Mouse (Mus musculus) CH12.LX (cell line): Measurements from ENCODE around the gene Adgrl3. TPM values are rescaled to one million over a fixed set of nuclear protein-coding genes. Genes with fewer than 3 reads are reported as not detected.

Experiments used
- DNase-seq: peaks from one replicate; pipeline ENCODE4 v3.0.0-alpha.2; 2013; ENCODE audit errors: extremely low read depth
- H3K27ac ChIP-seq: 2 replicates; pipeline ENCODE4 v1.5.1; 2012; ENCODE audit warnings: low read depth, mild to moderate bottlenecking, control low read depth, moderate library complexity; ENCODE audit not compliant: insufficient read depth
- H3K27me3 ChIP-seq: replicated peaks from 2 replicates; pipeline ENCODE3; 2012; ENCODE audit warnings: inconsistent platforms
- H3K36me3 ChIP-seq, 2 experiments: replicated peaks in 1 of 2; 2 replicates each; pipeline versions ENCODE3 to v1.6.1; 2012; ENCODE audit warnings: inconsistent platforms in 1 of 2, low read length in 1 of 2, mild to moderate bottlenecking in 1 of 2, mixed read lengths in 1 of 2, moderate library complexity in 1 of 2; ENCODE audit not compliant: control insufficient read depth in 1 of 2, insufficient read depth in 1 of 2
- H3K4me1 ChIP-seq, 2 experiments: 2 replicates each; pipeline ENCODE4 v1.6.1; 2012; ENCODE audit warnings: inconsistent platforms in 1 of 2, moderate library complexity in 1 of 2; ENCODE audit not compliant: insufficient read depth in 2 of 2, control insufficient read depth in 1 of 2
- H3K4me2 ChIP-seq: 2 replicates; pipeline ENCODE4 v1.6.1; 2012; ENCODE audit warnings: low read depth, mild to moderate bottlenecking, control low read depth; ENCODE audit not compliant: poor library complexity, insufficient read depth, severe bottlenecking
- H3K4me3 ChIP-seq, 3 experiments: fragments of 150-350 bp in 1 of 3; sonication (generic) in 1 of 3; replicated peaks in 1 of 3; 2 replicates each; pipeline versions ENCODE3 to v1.5.1; 2011 to 2012; ENCODE audit warnings: low read depth in 2 of 3, low read length in 2 of 3, mild to moderate bottlenecking in 2 of 3, moderate library complexity in 2 of 3, control low read depth in 1 of 3, improper control_type of control experiment in 1 of 3, inconsistent platforms in 1 of 3, mixed read lengths in 1 of 3; ENCODE audit not compliant: poor library complexity in 1 of 3
- H3K79me2 ChIP-seq: replicated peaks from 2 replicates; pipeline ENCODE4 v1.6.1; 2012; ENCODE audit warnings: mild to moderate bottlenecking, moderate library complexity; ENCODE audit not compliant: control insufficient read depth, poor library complexity, insufficient read depth, severe bottlenecking; ENCODE audit errors: extremely low read depth
- H3K9ac ChIP-seq: 2 replicates; pipeline ENCODE4 v1.6.1; 2012; ENCODE audit warnings: low read depth, mild to moderate bottlenecking, control low read depth, moderate library complexity; ENCODE audit not compliant: insufficient read depth
- H3K9me3 ChIP-seq: replicated peaks from 2 replicates; pipeline ENCODE3; 2012; ENCODE audit warnings: low read length, inconsistent platforms, mixed read lengths
- CHD1 ChIP-seq: IDR thresholded peaks from 2 replicates; pipeline ENCODE4 v1.6.1; 2012; ENCODE audit warnings: low read depth, low read length, improper control_type of control experiment, inconsistent platforms
- CHD2 ChIP-seq: IDR thresholded peaks from 2 replicates; pipeline ENCODE4 v1.6.1; 2011; ENCODE audit warnings: low read length, improper control_type of control experiment
- ELF1 ChIP-seq: IDR thresholded peaks from 2 replicates; pipeline ENCODE4 v1.6.1; 2014; ENCODE audit warnings: low read depth, mild to moderate bottlenecking, inconsistent platforms, low read length, improper control_type of control experiment
- EP300 ChIP-seq: IDR thresholded peaks from 2 replicates; pipeline ENCODE4 v1.6.1; 2011; ENCODE audit warnings: low read length, improper control_type of control experiment
- ETS1 ChIP-seq: conservative IDR thresholded peaks from 2 replicates; pipeline ENCODE4 v1.6.1; 2012; ENCODE audit warnings: low read depth, mild to moderate bottlenecking, inconsistent platforms, low read length, improper control_type of control experiment, moderate library complexity
- HCFC1 ChIP-seq: IDR thresholded peaks from 2 replicates; pipeline ENCODE4 v1.6.1; 2012; ENCODE audit warnings: low read depth, mild to moderate bottlenecking, inconsistent platforms, low read length, improper control_type of control experiment
- IRF4 ChIP-seq: IDR thresholded peaks from 2 replicates; pipeline ENCODE4 v1.6.1; 2014; ENCODE audit warnings: low read depth, mild to moderate bottlenecking, inconsistent platforms, low read length, improper control_type of control experiment
- MAFK ChIP-seq: IDR thresholded peaks from 2 replicates; pipeline ENCODE4 v1.6.1; 2011; ENCODE audit warnings: low read length, improper control_type of control experiment; ENCODE audit not compliant: insufficient replicate concordance
- MXI1 ChIP-seq: IDR thresholded peaks from 2 replicates; pipeline ENCODE4 v1.6.1; 2011; ENCODE audit warnings: mild to moderate bottlenecking, low read depth, low read length, improper control_type of control experiment
- PAX5 ChIP-seq: IDR thresholded peaks from 2 replicates; pipeline ENCODE4 v1.6.1; 2012; ENCODE audit warnings: low read length, inconsistent platforms, mixed read lengths
- POLR2AphosphoS2 ChIP-seq: IDR thresholded peaks from 2 replicates; pipeline ENCODE4 v1.6.1; 2011; ENCODE audit warnings: low read depth, low read length, improper control_type of control experiment
- RAD21 ChIP-seq: IDR thresholded peaks from 2 replicates; pipeline ENCODE4 v1.6.1; 2011; ENCODE audit warnings: low read depth, mild to moderate bottlenecking, low read length, improper control_type of control experiment, moderate library complexity
- RCOR1 ChIP-seq: conservative IDR thresholded peaks from 2 replicates; pipeline ENCODE4 v1.6.1; 2012; ENCODE audit warnings: low read depth, mild to moderate bottlenecking, inconsistent platforms, low read length, improper control_type of control experiment
- SIN3A ChIP-seq: IDR thresholded peaks from 2 replicates; pipeline ENCODE4 v1.6.1; 2012; ENCODE audit warnings: low read length, improper control_type of control experiment, inconsistent platforms
- SMC3 ChIP-seq: IDR thresholded peaks from 2 replicates; pipeline ENCODE4 v1.6.1; 2011; ENCODE audit warnings: low read depth, low read length, improper control_type of control experiment
- UBTF ChIP-seq: IDR thresholded peaks from 2 replicates; pipeline ENCODE4 v1.6.1; 2012; ENCODE audit warnings: low read depth, mild to moderate bottlenecking, inconsistent platforms, low read length, improper control_type of control experiment, moderate library complexity
- USF1 ChIP-seq: IDR thresholded peaks from 2 replicates; pipeline ENCODE4 v1.6.1; 2014; ENCODE audit warnings: low read depth, mild to moderate bottlenecking, inconsistent platforms, low read length, improper control_type of control experiment
- USF2 ChIP-seq: conservative IDR thresholded peaks from 2 replicates; pipeline ENCODE4 v1.6.1; 2011; ENCODE audit warnings: low read depth, low read length, improper control_type of control experiment
- ZKSCAN1 ChIP-seq: IDR thresholded peaks from 2 replicates; pipeline ENCODE4 v1.6.1; 2012; ENCODE audit warnings: low read depth, inconsistent platforms, low read length, improper control_type of control experiment, borderline replicate concordance
- ZMIZ1 ChIP-seq: IDR thresholded peaks from 2 replicates; pipeline ENCODE4 v1.6.1; 2012; ENCODE audit warnings: low read depth, mild to moderate bottlenecking, inconsistent platforms, low read length, improper control_type of control experiment
- dilution Hi-C: fragments of 300-500 bp; cut with MboI; formaldehyde crosslinking; loops from 2 replicates; pipeline ENCODE4 v1.14.3; 2020; ENCODE audit warnings: low sequenced_read_pairs; ENCODE audit not compliant: extremely low pct_unique_long_range_greater_than_20kb, extremely low pct_ligation_motif_present
- in situ Hi-C: fragments of 300-500 bp; cut with MboI; formaldehyde crosslinking; loops from 3 replicates; pipeline ENCODE4 v1.14.3; 2019; ENCODE audit warnings: low sequenced_read_pairs, low pct_ligation_motif_present, low pct_unique_long_range_greater_than_20kb, mixed read lengths
- polyA plus RNA-seq: library from polyadenylated mRNA; unstranded; fragments of >175 nt; gene quantifications from 2 replicates; pipeline ENCODE4 v1.2.1, GENCODE M21; 2012; ENCODE audit warnings: low read depth; ENCODE audit not compliant: insufficient read length
- total RNA-seq, 2 experiments: library from RNA; depleted of rRNA; stranded (reverse); fragments of 300-350 nt in 1 of 2; fragments of >200 nt in 1 of 2; gene quantifications; 2 replicates each; pipeline ENCODE4 v1.2.3; 2012 to 2014

The Adgrl3 gene
- total and polyA plus RNA-seq, 3 experiments: 0.13 TPM; not detected in 2

DNA sequence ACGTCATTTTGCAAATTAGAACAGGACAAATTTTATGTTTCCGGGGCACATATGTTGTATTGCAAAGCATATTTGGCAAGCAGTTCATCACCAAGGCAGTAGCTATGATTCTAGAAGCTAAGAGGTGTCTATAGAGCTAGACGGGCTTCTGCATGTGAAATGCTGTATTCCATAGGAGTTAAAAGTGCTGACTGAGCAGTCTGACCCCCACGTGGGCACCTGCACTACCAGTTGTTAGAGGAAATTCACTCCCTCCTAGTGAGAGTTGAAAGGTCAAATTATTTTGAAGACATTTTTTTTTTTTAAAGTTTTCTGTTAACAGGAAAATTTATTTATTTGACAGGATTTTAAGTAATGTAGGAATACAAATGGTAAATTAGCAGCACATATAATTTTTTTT is 776.2 kb downstream of the Adgrl3 start:
- Histone ChIP-seq H3K27me3 (no peaks in the 10 kb centered on the region), H3K9ac (no peak overlapping the region), H3K4me2 (no peak overlapping the region), H3K36me3 (no peaks in the 10 kb centered on the region), H3K4me3 (no peak overlapping the region), H3K9me3 (peaks cover 4% of the 10 kb centered on the region), H3K4me1 (no peaks in the 10 kb centered on the region), H3K27ac (no peak overlapping the region), H3K79me2 (no peaks in the 10 kb centered on the region)
- dilution Hi-C loops: no loop called here
- in situ Hi-C loops: no loop called here
- TF ChIP-seq MAFK: peak; percentile 72; the same call in 1 of the 2 replicates
- no peak for TF ChIP-seq RAD21
- no peak for TF ChIP-seq CHD2
- no peak for TF ChIP-seq ETS1
- no peak for TF ChIP-seq HCFC1
- no peak for TF ChIP-seq UBTF
- no peak for DNase-seq

DNA sequence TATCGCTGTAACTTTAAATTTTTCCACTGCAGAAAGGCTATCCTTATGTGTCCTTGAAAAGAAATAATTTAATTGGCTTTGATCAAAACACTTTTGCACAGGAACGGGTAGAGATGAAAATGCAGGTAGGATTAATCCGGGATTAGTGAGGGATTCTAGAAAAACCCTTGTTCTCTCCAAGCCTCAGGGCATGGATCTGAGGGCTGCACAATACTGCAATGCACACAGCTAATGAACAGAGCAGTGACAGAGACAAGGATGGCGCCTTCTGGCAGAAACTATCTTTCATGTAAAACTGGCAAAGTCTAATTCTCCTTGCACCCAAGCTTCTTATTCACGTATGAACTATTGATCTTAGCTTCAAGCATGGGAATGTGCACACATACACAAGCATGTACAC is 791.0 kb downstream of the Adgrl3 start:
- TF ChIP-seq PAX5: no peak
- no peak for TF ChIP-seq RCOR1
- no peak for TF ChIP-seq ZMIZ1
- TF ChIP-seq USF1: no peak
- no peak for TF ChIP-seq EP300
- no peak for TF ChIP-seq SIN3A
- TF ChIP-seq ZKSCAN1: no peak
- no peak for TF ChIP-seq MXI1
- TF ChIP-seq IRF4: no peak
- TF ChIP-seq RAD21: no peak
- TF ChIP-seq POLR2AphosphoS2: no peak
- TF ChIP-seq ELF1: no peak
- TF ChIP-seq SMC3: no peak
- TF ChIP-seq CHD1: no peak
- TF ChIP-seq USF2: no peak
- no peak overlapping the region for H3K4me3 ChIP-seq
- no peak for DNase-seq
- in situ Hi-C loops: no loop called here
- H3K36me3 ChIP-seq: no peaks in the 10 kb centered on the region
- no peaks in the 10 kb centered on the region for H3K4me1 ChIP-seq
- no peaks in the 10 kb centered on the region for H3K27me3 ChIP-seq
- dilution Hi-C loops: no loop called here
- H3K27ac ChIP-seq: no peak overlapping the region
- no peaks in the 10 kb centered on the region for H3K9me3 ChIP-seq
- H3K4me2 ChIP-seq: no peak overlapping the region
- H3K9ac ChIP-seq: no peak overlapping the region
- H3K79me2 ChIP-seq: no peaks in the 10 kb centered on the region
